Mouse (Mus musculus): Measurements from ENCODE around the gene Hsd3b5.

GRCm38 (mm10) chr3:98613963-98614362 lies 16.1 kb downstream of the Hsd3b5 start:
- TF ChIP-seq CTCF (IDR thresholded peaks at IDR 0.05; ENCODE audit: low read depth) (no peak), EP300 (IDR thresholded peaks at IDR 0.05; ENCODE audit: low read depth) (no peak)
